ENCODE assay signal across 9 mouse cellular contexts in genomic region chr10:118746719-118747395, GRCm38 (mm10).
DNase-seq lines count a peak whose midpoint lies in the region; ATAC-seq and TF ChIP-seq lines count a peak whose summit lies in the region.
"Had no signal": no experiment of that assay in that cellular context is flagged by ENCODE, and none has a peak within 500 bp of the region (broad histone marks: within the 10 kb centered on the region; RNA-seq: fewer than 3 reads in every experiment).

No protein-coding gene starts in this region.

- H3K27ac ChIP-seq in hindbrain, postnatal 0 days = peak overlapping the region; percentile 11; the same call in 1 of the 2 replicates
- H3K27ac ChIP-seq in hindbrain, embryonic 14.5 days = no peak overlapping the region

- no peaks in the 10 kb centered on the region for H3K9me3 ChIP-seq in hindbrain, postnatal 0 days (ENCODE audit: low read length)
- no peaks in the 10 kb centered on the region for H3K9me3 ChIP-seq in hindbrain, embryonic 14.5 days (ENCODE audit: control insufficient read depth, low read length)

- 48% methylated on average over 4 of the region's 4 CpGs for WGBS in hindbrain, postnatal 0 days
- WGBS in hindbrain, embryonic 14.5 days = 58% methylated on average over 4 of the region's 4 CpGs

- no peak for ATAC-seq in hindbrain, postnatal 0 days
- no peak for ATAC-seq in hindbrain, embryonic 14.5 days (ENCODE audit: low FRiP score)

- H3K27me3 ChIP-seq in hindbrain, postnatal 0 days (ENCODE audit: insufficient read depth, low read length) = no peaks in the 10 kb centered on the region
- no peaks in the 10 kb centered on the region for H3K27me3 ChIP-seq in hindbrain, embryonic 14.5 days (ENCODE audit: control insufficient read depth, insufficient read depth, low read length)
- H3K27me3 ChIP-seq: CH12.LX had no signal

- DNase-seq in hindbrain, postnatal 0 days (ENCODE audit: low spot score) = no peak
- no peak for DNase-seq in hindbrain, embryonic 14.5 days (ENCODE audit: low spot score)
- DNase-seq in Muller cell, postnatal 12 days (ENCODE audit: inconsistent ontology term) = peak; percentile 39
- DNase-seq in frontal cortex, postnatal 36 days (ENCODE audit: low spot score in 2 of 2) = peak; percentile 66 to 71
- peak; percentile 38 to 39 for DNase-seq in layer of hippocampus, postnatal 36 days
- DNase-seq in urinary bladder, postnatal 4 days (ENCODE audit: low spot score in 2 of 2) = no peak
- no peak for DNase-seq in urinary bladder, adult 18-20 months (ENCODE audit: low spot score in 2 of 2)
- DNase-seq in urinary bladder, postnatal 10 days (ENCODE audit: low spot score) = no peak

- no peaks in the 10 kb centered on the region for H3K36me3 ChIP-seq in hindbrain, postnatal 0 days (ENCODE audit: insufficient read depth, low read length)
- no peaks in the 10 kb centered on the region for H3K36me3 ChIP-seq in hindbrain, embryonic 14.5 days (replicated peaks; ENCODE audit: control insufficient read depth, insufficient read depth)

- no peak overlapping the region for H3K9ac ChIP-seq in hindbrain, postnatal 0 days (replicated peaks; ENCODE audit: low read length)
- H3K9ac ChIP-seq in hindbrain, embryonic 14.5 days = no peak overlapping the region

- H3K4me2 ChIP-seq in hindbrain, postnatal 0 days (ENCODE audit: low read depth, low read length) = no peak overlapping the region
- no peak overlapping the region for H3K4me2 ChIP-seq in hindbrain, embryonic 14.5 days (replicated peaks)

- no peaks in the 10 kb centered on the region for H3K4me1 ChIP-seq in hindbrain, postnatal 0 days (ENCODE audit: insufficient read depth, low read length)
- 0 out of 2 replicates have a peak, but pooled peaks cover 3% of the 10 kb centered on the region for H3K4me1 ChIP-seq in hindbrain, embryonic 14.5 days (replicated peaks; ENCODE audit: control insufficient read depth, insufficient read depth, low read length)

- no peak overlapping the region for H3K4me3 ChIP-seq in hindbrain, postnatal 0 days (ENCODE audit: low read length)
- no peak overlapping the region for H3K4me3 ChIP-seq in hindbrain, embryonic 14.5 days (replicated peaks; ENCODE audit: low read length)

- TF ChIP-seq CTCF in hindbrain, postnatal 0 days (IDR thresholded peaks at IDR 0.05; ENCODE audit: low read depth) = no peak

Comparison
In these comparisons a context has a peak if more than half of its experiments do, and no peak if none do; other contexts are left out.
1. DNase-seq: peak in Muller cell, postnatal 12 days (single experiment), frontal cortex, postnatal 36 days (2 of 2) and layer of hippocampus, postnatal 36 days (2 of 2); none in hindbrain, postnatal 0 days (single experiment), hindbrain, embryonic 14.5 days (single experiment), urinary bladder, postnatal 4 days (0 of 2), urinary bladder, adult 18-20 months (0 of 2) and urinary bladder, postnatal 10 days (single experiment).